Mouse (Mus musculus) myocyte (in vitro differentiated cells): ENCODE data around the gene Cldn8. TPM values are rescaled to one million over a fixed set of nuclear protein-coding genes. Genes with fewer than 3 reads are reported as not detected.

Source experiments
- H3K27me3 ChIP-seq: one replicate; pipeline ENCODE4 v1.6.1; 2011; ENCODE audit not compliant: control insufficient read depth, insufficient read depth, insufficient read length
- H3K36me3 ChIP-seq: one replicate; pipeline ENCODE4 v1.6.1; 2011; ENCODE audit not compliant: control insufficient read depth, insufficient read depth
- H3K4me2 ChIP-seq: one replicate; pipeline ENCODE4 v1.6.1; 2011; ENCODE audit warnings: low read depth, control low read depth
- H3K4me3 ChIP-seq: one replicate; pipeline ENCODE4 v1.5.1; 2011; ENCODE audit warnings: mild to moderate bottlenecking, control low read depth, moderate library complexity
- H3K79me2 ChIP-seq: one replicate; pipeline ENCODE4 v1.6.1; 2011; ENCODE audit not compliant: control insufficient read depth, insufficient read depth
- H3ac ChIP-seq: one replicate; pipeline ENCODE4 v1.6.1; 2011; ENCODE audit not compliant: control insufficient read depth, insufficient read length
- CEBPB ChIP-seq: IDR thresholded peaks from 2 replicates; pipeline ENCODE4 v1.6.1; 2011; ENCODE audit warnings: mild to moderate bottlenecking, moderate library complexity; ENCODE audit not compliant: poor library complexity, insufficient read depth, severe bottlenecking
- E2F4 ChIP-seq: IDR thresholded peaks from one replicate; pipeline ENCODE4 v1.6.1; 2011; ENCODE audit warnings: mild to moderate bottlenecking, control low read depth, moderate library complexity; ENCODE audit not compliant: insufficient read depth
- MAX ChIP-seq: IDR thresholded peaks from one replicate; pipeline ENCODE4 v1.6.1; 2011; ENCODE audit warnings: low read depth, mild to moderate bottlenecking, control low read depth
- MYOD1 ChIP-seq, 3 experiments: IDR thresholded peaks; one replicate each; pipeline ENCODE4 v1.6.1; 2011; ENCODE audit warnings: control low read depth in 2 of 3, low read depth in 2 of 3, mild to moderate bottlenecking in 2 of 3, moderate library complexity in 1 of 3; ENCODE audit not compliant: insufficient read length in 2 of 3, control insufficient read depth in 1 of 3
- MYOG ChIP-seq, 3 experiments: IDR thresholded peaks; one replicate each; pipeline ENCODE4 v1.6.1; 2011; ENCODE audit warnings: control low read depth in 2 of 3, low read depth in 2 of 3, mild to moderate bottlenecking in 2 of 3; ENCODE audit not compliant: insufficient read length in 2 of 3, control insufficient read depth in 1 of 3, insufficient read depth in 1 of 3
- POLR2A ChIP-seq: IDR thresholded peaks from one replicate; pipeline ENCODE4 v1.6.1; 2011; ENCODE audit warnings: low read depth, mild to moderate bottlenecking, control low read depth, moderate library complexity; ENCODE audit not compliant: insufficient read length
- POLR2AphosphoS2 ChIP-seq: IDR thresholded peaks from one replicate; pipeline ENCODE4 v1.6.1; 2011; ENCODE audit warnings: low read depth, control low read depth; ENCODE audit not compliant: insufficient read length
- REST ChIP-seq: IDR thresholded peaks from one replicate; pipeline ENCODE4 v1.6.1; 2011; ENCODE audit warnings: mild to moderate bottlenecking, control low read depth, moderate library complexity; ENCODE audit not compliant: insufficient read depth, insufficient read length
- SRF ChIP-seq: IDR thresholded peaks from one replicate; pipeline ENCODE4 v1.6.1; 2011; ENCODE audit warnings: low read depth; ENCODE audit not compliant: control insufficient read depth, insufficient read length
- TCF12 ChIP-seq: IDR thresholded peaks from one replicate; pipeline ENCODE4 v1.6.1; 2011; ENCODE audit warnings: mild to moderate bottlenecking, control low read depth; ENCODE audit not compliant: poor library complexity, insufficient read depth, severe bottlenecking
- TCF3 ChIP-seq: IDR thresholded peaks from one replicate; pipeline ENCODE4 v1.6.1; 2011; ENCODE audit warnings: low read depth, control low read depth; ENCODE audit not compliant: insufficient read length
- USF1 ChIP-seq: IDR thresholded peaks from one replicate; pipeline ENCODE4 v1.6.1; 2011; ENCODE audit warnings: low read depth, mild to moderate bottlenecking, control low read depth, moderate library complexity
- polyA plus RNA-seq: library from polyadenylated mRNA; unstranded; fragments of >200 nt; fragmentation: generic; extraction: Trizol; gene quantifications from one replicate; pipeline ENCODE4 v1.2.1, GENCODE M21; 2012; ENCODE audit warnings: missing spikeins

Cldn8 gene
- polyA plus RNA-seq, 1 experiment: not detected

DNA sequence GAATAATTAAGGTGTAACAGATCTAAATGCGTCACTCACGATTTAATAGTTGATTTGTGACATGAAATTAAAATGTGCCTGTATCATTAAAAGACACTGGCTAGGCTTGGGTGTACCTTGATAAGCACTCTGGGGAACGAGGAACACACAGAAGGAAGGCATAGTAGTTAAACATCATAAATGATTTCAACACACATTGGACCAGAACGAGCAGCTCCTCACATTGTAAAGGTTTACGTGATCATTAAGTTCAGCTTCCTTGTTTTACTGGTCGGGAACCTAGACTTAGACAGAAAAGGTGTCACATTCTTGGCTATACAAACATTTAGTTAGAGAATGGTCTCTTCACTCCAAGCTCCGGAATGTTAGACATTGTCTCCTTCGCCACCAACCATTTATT lies 37.3 kb upstream of the Cldn8 start:
- no peak overlapping the region for H3ac ChIP-seq
- no peak overlapping the region for H3K4me2 ChIP-seq
- no peaks in the 10 kb centered on the region for H3K36me3 ChIP-seq
- H3K4me3 ChIP-seq: no peak overlapping the region
- H3K79me2 ChIP-seq: no peaks in the 10 kb centered on the region
- no peak for TF ChIP-seq TCF12
- no peak for TF ChIP-seq MYOD1 (IDR thresholded peaks at IDR 0.05; ENCODE audit: control insufficient read depth in 1 of 3, insufficient read length in 2 of 3, low read depth in 2 of 3)
- no peak for TF ChIP-seq MAX
- TF ChIP-seq POLR2AphosphoS2: no peak
- TF ChIP-seq TCF3: no peak
- TF ChIP-seq USF1: no peak
- TF ChIP-seq REST: no peak
- TF ChIP-seq MYOG (IDR thresholded peaks at IDR 0.05; ENCODE audit: control insufficient read depth in 1 of 3, insufficient read depth in 1 of 3, insufficient read length in 2 of 3, low read depth in 2 of 3): no peak
- TF ChIP-seq SRF: no peak
- TF ChIP-seq E2F4: no peak
- TF ChIP-seq POLR2A: no peak
- no peak for TF ChIP-seq CEBPB
- no peaks in the 10 kb centered on the region for H3K27me3 ChIP-seq

DNA sequence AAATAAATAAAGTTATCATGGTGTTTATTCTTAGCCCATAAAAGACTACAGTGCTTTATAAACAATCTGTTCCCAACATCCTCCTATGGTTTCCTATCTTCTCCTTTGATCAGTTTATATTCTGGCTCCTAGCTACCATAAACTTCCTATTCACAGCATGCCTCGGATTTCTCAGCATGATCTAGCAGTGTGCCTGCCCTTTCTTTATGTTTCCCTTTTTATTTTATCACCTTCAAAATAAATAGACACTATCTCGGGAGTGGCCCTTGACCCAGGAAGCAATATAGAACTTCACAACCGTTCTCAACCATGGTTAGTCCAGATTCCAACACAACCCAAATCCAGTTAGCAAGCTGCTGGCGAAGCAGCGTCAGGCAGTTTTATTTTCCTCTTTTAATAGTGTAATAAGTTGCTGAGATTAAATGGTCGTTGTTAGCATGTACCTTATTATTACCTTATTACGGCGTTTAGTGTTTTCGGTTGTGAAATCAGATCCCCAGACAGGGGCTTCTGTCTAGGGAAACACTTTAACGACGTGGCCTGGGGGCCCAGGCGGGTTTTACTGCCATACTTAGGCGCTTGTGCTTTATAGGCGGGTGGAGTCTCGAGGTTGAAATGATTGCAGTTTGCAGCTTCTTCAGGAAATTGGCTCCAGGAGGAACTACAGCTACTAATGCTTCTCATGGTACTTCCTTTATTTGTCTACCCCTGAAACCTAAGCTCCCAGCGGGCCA lies 36.7 kb upstream of the Cldn8 start:
- no peaks in the 10 kb centered on the region for H3K36me3 ChIP-seq
- H3K4me2 ChIP-seq: no peak overlapping the region
- H3K79me2 ChIP-seq: no peaks in the 10 kb centered on the region
- no peak overlapping the region for H3ac ChIP-seq
- no peaks in the 10 kb centered on the region for H3K27me3 ChIP-seq
- no peak overlapping the region for H3K4me3 ChIP-seq
- TF ChIP-seq MYOD1 (IDR thresholded peaks at IDR 0.05; ENCODE audit: control insufficient read depth in 1 of 3, insufficient read length in 2 of 3, low read depth in 2 of 3): no peak
- TF ChIP-seq MAX: no peak
- no peak for TF ChIP-seq REST
- TF ChIP-seq TCF3: no peak
- no peak for TF ChIP-seq MYOG (IDR thresholded peaks at IDR 0.05; ENCODE audit: control insufficient read depth in 1 of 3, insufficient read depth in 1 of 3, insufficient read length in 2 of 3, low read depth in 2 of 3)
- TF ChIP-seq TCF12: no peak
- no peak for TF ChIP-seq E2F4
- no peak for TF ChIP-seq POLR2AphosphoS2
- TF ChIP-seq CEBPB: no peak
- TF ChIP-seq SRF: no peak
- TF ChIP-seq POLR2A: no peak
- TF ChIP-seq USF1: no peak

DNA sequence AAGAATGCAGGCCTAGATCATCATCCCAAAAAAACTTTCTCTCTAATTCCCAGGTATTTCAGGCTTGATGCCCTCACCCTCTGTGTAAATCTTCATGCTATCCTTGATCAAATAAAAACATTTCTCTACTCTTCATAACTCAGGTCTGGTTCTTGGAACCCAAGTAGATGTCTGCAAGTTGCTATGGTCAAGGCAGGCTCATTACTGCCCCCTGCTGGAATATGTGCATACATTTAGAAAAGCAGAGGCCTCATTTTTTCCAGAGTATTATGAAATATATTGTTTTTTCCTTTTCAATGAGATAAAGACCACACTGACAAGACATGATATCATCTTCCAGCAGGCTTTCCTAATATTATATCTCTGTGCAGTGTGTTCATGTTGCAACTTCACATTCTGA lies 29.8 kb upstream of the Cldn8 start:
- H3K27me3 ChIP-seq: no peaks in the 10 kb centered on the region
- H3K4me3 ChIP-seq: no peak overlapping the region
- no peak for TF ChIP-seq SRF
- TF ChIP-seq TCF3: no peak
- no peak for TF ChIP-seq MYOG (IDR thresholded peaks at IDR 0.05; ENCODE audit: control insufficient read depth in 1 of 3, insufficient read depth in 1 of 3, insufficient read length in 2 of 3, low read depth in 2 of 3)
- TF ChIP-seq MYOD1 (IDR thresholded peaks at IDR 0.05; ENCODE audit: control insufficient read depth in 1 of 3, insufficient read length in 2 of 3, low read depth in 2 of 3): no peak
- no peaks in the 10 kb centered on the region for H3K79me2 ChIP-seq
- no peaks in the 10 kb centered on the region for H3K36me3 ChIP-seq
- no peak overlapping the region for H3K4me2 ChIP-seq
- H3ac ChIP-seq: no peak overlapping the region

DNA sequence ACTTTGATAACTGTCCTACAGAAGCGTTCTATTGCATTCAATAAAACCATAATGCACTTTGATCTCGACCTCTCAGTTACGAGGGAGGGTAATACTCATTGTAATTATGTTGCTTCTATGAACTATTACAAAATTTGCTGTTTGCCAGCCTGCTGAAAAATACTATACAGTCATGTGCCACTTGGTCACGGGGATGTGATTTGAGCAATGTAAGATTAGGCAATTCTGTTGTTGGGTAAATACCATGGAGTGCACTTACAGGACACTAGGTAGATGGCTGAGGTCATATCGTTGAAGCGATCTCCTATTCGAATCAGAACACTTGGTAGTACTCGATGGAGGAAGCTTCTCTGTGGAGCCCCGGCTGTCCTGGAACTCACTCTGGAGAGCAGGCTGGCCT lies 20.4 kb upstream of the Cldn8 start:
- Histone ChIP-seq H3K79me2 (no peaks in the 10 kb centered on the region), H3K36me3 (no peaks in the 10 kb centered on the region), H3K4me3 (no peak overlapping the region), H3K4me2 (no peak overlapping the region), H3ac (no peak overlapping the region), H3K27me3 (no peaks in the 10 kb centered on the region)
- TF ChIP-seq REST (no peak), SRF (no peak), POLR2A (no peak), CEBPB (no peak), POLR2AphosphoS2 (no peak), TCF12 (no peak), MYOG (IDR thresholded peaks at IDR 0.05; ENCODE audit: control insufficient read depth in 1 of 3, insufficient read depth in 1 of 3, insufficient read length in 2 of 3, low read depth in 2 of 3) (no peak), TCF3 (no peak)
